Mouse (Mus musculus) neural tube, embryonic 12.5 days (tissue): ENCODE results near the gene Aldh16a1. TPM values are rescaled to one million over a fixed set of nuclear protein-coding genes. Genes with fewer than 3 reads are reported as not detected.
A peak's percentile ranks its signal among the peaks of the same experiment; 100 is the strongest.

Source experiments
- ATAC-seq: fragments of 200-750 bp; cut with Nextera tagmentation; 2 replicates; pipeline ENCODE4 v1.8.0; 2017; ENCODE audit warnings: low read depth, mild to moderate bottlenecking, moderate TSS enrichment, moderate library complexity; ENCODE audit not compliant: low FRiP score
- H3K27ac ChIP-seq: fragments of 300-500 bp; sonication (generic); 2 replicates; pipeline ENCODE4 v1.5.1; 2016
- H3K27me3 ChIP-seq: fragments of 300-500 bp; sonication (generic); replicated peaks from 2 replicates; pipeline ENCODE4 v1.6.1; 2016; ENCODE audit warnings: mild to moderate bottlenecking
- H3K36me3 ChIP-seq: fragments of 300-500 bp; sonication (generic); 2 replicates; pipeline ENCODE4 v1.6.1; 2016; ENCODE audit warnings: mild to moderate bottlenecking
- H3K4me1 ChIP-seq: fragments of 300-500 bp; sonication (generic); 2 replicates; pipeline ENCODE4 v1.6.1; 2016
- H3K4me2 ChIP-seq: fragments of 300-500 bp; sonication (generic); replicated peaks from 2 replicates; pipeline ENCODE4 v1.6.1; 2016; ENCODE audit warnings: mild to moderate bottlenecking
- H3K4me3 ChIP-seq: fragments of 300-500 bp; sonication (generic); 2 replicates; pipeline ENCODE4 v1.5.1; 2016
- H3K9ac ChIP-seq: fragments of 300-500 bp; sonication (generic); 2 replicates; pipeline ENCODE4 v1.6.1; 2016; ENCODE audit warnings: mild to moderate bottlenecking
- H3K9me3 ChIP-seq: fragments of 300-500 bp; sonication (generic); 2 replicates; pipeline ENCODE4 v1.6.1; 2016; ENCODE audit warnings: mild to moderate bottlenecking
- WGBS: fragments of 180-500 bp; shearing (Covaris S2); methylation state at CpG from one replicate; pipeline ENCODE4 v1.1.7; 2016; 5-methylcytosine and 5-hydroxymethylcytosine counted together
- microRNA counts: library from miRNA; unstranded; fragments of <30 nt; microRNA quantifications from one replicate; lab custom pipeline; 2017
- microRNA-seq: library from miRNA; unstranded; fragments of <30 nt; microRNA quantifications from one replicate; pipeline ENCODE4, GENCODE M21; 2017
- polyA plus RNA-seq: library from polyadenylated mRNA; unstranded; fragments of >200 nt; fragmentation: Nextera tagmentation; extraction: Ambion mirVana; gene quantifications from 2 replicates; pipeline ENCODE4 v1.2.1, GENCODE M21; 2016

The Aldh16a1 gene
- polyA plus RNA-seq, 1 experiment from 2014 or later: 37.8 TPM

- ATAC-seq: peak; percentile 88
- under 1% methylated on average over 16 of the region's 16 CpGs for WGBS
- Histone ChIP-seq H3K9me3 (no peaks in the 10 kb centered on the region), H3K9ac (peak within 1 kb of the TSS; percentile 56), H3K27ac (no peak within 1 kb of the TSS), H3K27me3 (no peaks in the 10 kb centered on the region; the same call in 1 of the 2 replicates), H3K4me1 (peaks cover 12% of the 10 kb centered on the region; the same call in 1 of the 2 replicates), H3K36me3 (peaks cover 5% of the 10 kb centered on the region), H3K4me3 (peak within 1 kb of the TSS; percentile 45), H3K4me2 (peak within 1 kb of the TSS; percentile 69)
Measured at GRCm38 (mm10) chr7:45092048-45092447, 62.3 kb downstream of the Aldh16a1 start, which contains the start of gene Rcn3. Gene Rcn3 (minus strand): TSS chr7:45092221.

- peak overlapping the region; percentile 56 for H3K9ac ChIP-seq
- H3K4me2 ChIP-seq: peak overlapping the region; percentile 69
- H3K4me3 ChIP-seq: peak overlapping the region; percentile 45
- H3K36me3 ChIP-seq: peaks cover 12% of the 10 kb centered on the region
- peaks cover 12% of the 10 kb centered on the region; the same call in 1 of the 2 replicates for H3K4me1 ChIP-seq
- H3K27ac ChIP-seq: no peak overlapping the region
- 15% methylated on average over 35 of the region's 35 CpGs for WGBS
- H3K27me3 ChIP-seq: no peaks in the 10 kb centered on the region; the same call in 1 of the 2 replicates
- ATAC-seq: peak; percentile 52; the same call in 1 of the 2 replicates
- no peaks in the 10 kb centered on the region for H3K9me3 ChIP-seq
Measured at GRCm38 (mm10) chr7:45091001-45091990, 63.1 kb downstream of the Aldh16a1 start.

MicroRNA genes within 50 kb of the gene (microRNA counts, 519-probe panel; counts per million panel counts)
- 3,284 counts per million, percentile 72 among the panel's probes with 10 or more counts for microRNA mmu-miR-150 (lab: Ali Mortazavi, UCI)

Small RNA genes lying within 50 kb of the gene (microRNA-seq; reads per million reads assigned to microRNA genes)
- gene Mir150 (17.0 reads per million, percentile 28 among the genes with 10 or more reads in this experiment), gene Mir5121 (16.6 reads per million, percentile 28 among the genes with 10 or more reads in this experiment), gene Mir7055 (not detected)

Other genes starting within 250 kb of the Aldh16a1 start
- 97.9 and 100 TPM in 2 replicates for gene Ap2a1, start 225.1 kb downstream of the Aldh16a1 start, polyA plus RNA-seq
- 0.14 TPM in 1 of 2 replicates, not detected in the other for gene Tsks, start 211.4 kb downstream of the Aldh16a1 start, polyA plus RNA-seq
- 39.7 and 44.1 TPM in 2 replicates for gene Cpt1c, start 179.7 kb downstream of the Aldh16a1 start, polyA plus RNA-seq
- gene Prmt1, start 168.0 kb downstream of the Aldh16a1 start, polyA plus RNA-seq: 595 and 646 TPM in 2 replicates
- 71.0 and 73.4 TPM in 2 replicates for gene Irf3, start 156.9 kb downstream of the Aldh16a1 start, polyA plus RNA-seq
- 41.1 and 42.9 TPM in 2 replicates for gene Bcl2l12, start 155.9 kb downstream of the Aldh16a1 start, polyA plus RNA-seq
- 47.2 and 47.3 TPM in 2 replicates for gene Scaf1, start 138.2 kb downstream of the Aldh16a1 start, polyA plus RNA-seq
- 16.8 and 18.4 TPM in 2 replicates for gene Rras, start 136.6 kb downstream of the Aldh16a1 start, polyA plus RNA-seq
- gene Prr12, start 101.7 kb downstream of the Aldh16a1 start, polyA plus RNA-seq: 11.8 and 14.0 TPM in 2 replicates
- 56.5 and 63.0 TPM in 2 replicates for gene Nosip, start 92.2 kb downstream of the Aldh16a1 start, polyA plus RNA-seq
- 15.2 and 17.9 TPM in 2 replicates for gene Prrg2, start 91.9 kb downstream of the Aldh16a1 start, polyA plus RNA-seq
- 125 and 139 TPM in 2 replicates for gene Rcn3, start 62.4 kb downstream of the Aldh16a1 start, polyA plus RNA-seq
- gene Fcgrt, start 50.7 kb downstream of the Aldh16a1 start, polyA plus RNA-seq: 14.1 and 15.7 TPM in 2 replicates
- gene Rps11, start 30.1 kb downstream of the Aldh16a1 start, polyA plus RNA-seq: 1,089 and 1,117 TPM in 2 replicates
- 974 and 1,017 TPM in 2 replicates for gene Rpl13a, start 25.8 kb downstream of the Aldh16a1 start, polyA plus RNA-seq
- not detected in 2 replicates for gene Gm45713, start 18.4 kb downstream of the Aldh16a1 start, polyA plus RNA-seq
- 1.0 and 1.3 TPM in 2 replicates for gene Flt3l, start 18.2 kb downstream of the Aldh16a1 start, polyA plus RNA-seq
- 90.2 and 94.0 TPM in 2 replicates for gene Pih1d1, start 281 bp downstream of the Aldh16a1 start, polyA plus RNA-seq
- 2.0 and 2.6 TPM in 2 replicates for gene Slc17a7, start 9.4 kb upstream of the Aldh16a1 start, polyA plus RNA-seq
- not detected in 2 replicates for gene Gfy, start 25.0 kb upstream of the Aldh16a1 start, polyA plus RNA-seq
- not detected in 2 replicates for gene Pth2, start 26.4 kb upstream of the Aldh16a1 start, polyA plus RNA-seq
- 0.42 and 0.74 TPM in 2 replicates for gene Ccdc155, start 50.3 kb upstream of the Aldh16a1 start, polyA plus RNA-seq
- 7.5 and 7.6 TPM in 2 replicates for gene Dkkl1, start 57.6 kb upstream of the Aldh16a1 start, polyA plus RNA-seq
- gene Tead2, start 61.2 kb upstream of the Aldh16a1 start, polyA plus RNA-seq: 173 and 178 TPM in 2 replicates
- 1.1 and 1.2 TPM in 2 replicates for gene Cd37, start 84.5 kb upstream of the Aldh16a1 start, polyA plus RNA-seq
- 0.20 TPM in 1 of 2 replicates, not detected in the other for gene Slc6a16, start 86.5 kb upstream of the Aldh16a1 start, polyA plus RNA-seq
- not detected in 2 replicates for gene Slc6a21, start 122.9 kb upstream of the Aldh16a1 start, polyA plus RNA-seq
- gene Trpm4, start 179.2 kb upstream of the Aldh16a1 start, polyA plus RNA-seq: 9.6 and 11.0 TPM in 2 replicates
- 0.46 and 0.77 TPM in 2 replicates for gene Hrc, start 180.7 kb upstream of the Aldh16a1 start, polyA plus RNA-seq
- gene Ppfia3, start 212.4 kb upstream of the Aldh16a1 start, polyA plus RNA-seq: 17.1 and 18.1 TPM in 2 replicates
- gene Lin7b, start 216.0 kb upstream of the Aldh16a1 start, polyA plus RNA-seq: 3.5 TPM in 2 replicates
- 269 and 286 TPM in 2 replicates for gene Snrnp70, start 241.2 kb upstream of the Aldh16a1 start, polyA plus RNA-seq